Mouse (Mus musculus) right cerebral cortex, postnatal 10 days (tissue): Measurements from ENCODE around the gene Prkar1b.
A peak's percentile ranks its signal among the peaks of the same experiment; 100 is the strongest.

Experiments
- DNase-seq, 2 experiments: peaks; one replicate each; pipeline ENCODE4 v3.0.0; 2021; ENCODE audit warnings: low spot score in 2 of 2

Prkar1b gene

GRCm38 (mm10) chr5:139146476-139147075, 3.2 kb downstream of the Prkar1b start:
- no peak for DNase-seq

GRCm38 (mm10) chr5:139145726-139146125, 4.1 kb downstream of the Prkar1b start:
- no peak for DNase-seq

- DNase-seq, result no peak
These were observed 5.9 kb downstream of the Prkar1b start for GRCm38 (mm10) chr5:139143890-139144289.

- peak; percentile 63 to 74 for DNase-seq
These were observed 8.5 kb downstream of the Prkar1b start for GRCm38 (mm10) chr5:139141326-139141725.

GRCm38 (mm10) chr5:139140589-139140988, 9.2 kb downstream of the Prkar1b start:
- DNase-seq, result no peak

- no peak for DNase-seq
These were observed 10.8 kb downstream of the Prkar1b start for GRCm38 (mm10) chr5:139138926-139139472.

GRCm38 (mm10) chr5:139138261-139138925, 11.4 kb downstream of the Prkar1b start:
- DNase-seq, result peak; percentile 83 to 86

- DNase-seq, result no peak
These were observed 12.6 kb downstream of the Prkar1b start for GRCm38 (mm10) chr5:139137176-139137575.

GRCm38 (mm10) chr5:139136341-139136740, 13.5 kb downstream of the Prkar1b start:
- no peak for DNase-seq

- no peak for DNase-seq
These were observed 15.3 kb downstream of the Prkar1b start for GRCm38 (mm10) chr5:139134501-139134900.

GRCm38 (mm10) chr5:139130351-139130750, 19.4 kb downstream of the Prkar1b start:
- DNase-seq, result no peak

- peak; percentile 68 to 76 for DNase-seq
These were observed 20.1 kb downstream of the Prkar1b start for GRCm38 (mm10) chr5:139129572-139130151.

- peak in 1 of 2 experiments; percentile 62 for DNase-seq
These were observed 20.7 kb downstream of the Prkar1b start for GRCm38 (mm10) chr5:139129078-139129477.

- no peak for DNase-seq
These were observed 21.2 kb downstream of the Prkar1b start for GRCm38 (mm10) chr5:139128476-139129065.

- DNase-seq, result no peak
These were observed 24.1 kb downstream of the Prkar1b start for GRCm38 (mm10) chr5:139125717-139126116.

GRCm38 (mm10) chr5:139118961-139119276, 30.9 kb downstream of the Prkar1b start:
- DNase-seq, result no peak

GRCm38 (mm10) chr5:139118139-139118960, 31.5 kb downstream of the Prkar1b start:
- no peak for DNase-seq

- no peak for DNase-seq
These were observed 34.3 kb downstream of the Prkar1b start for GRCm38 (mm10) chr5:139115507-139115906.

- DNase-seq, result no peak
These were observed 34.9 kb downstream of the Prkar1b start for GRCm38 (mm10) chr5:139114876-139115275.

- no peak for DNase-seq
These were observed 37.4 kb downstream of the Prkar1b start for GRCm38 (mm10) chr5:139112418-139112817.

- peak; percentile 66 to 79 for DNase-seq
These were observed 37.8 kb downstream of the Prkar1b start for GRCm38 (mm10) chr5:139111991-139112390.
